Mouse (Mus musculus) olfactory bulb, adult 2 months (tissue): ENCODE measurements around the gene Faf2. TPM values are rescaled to one million over a fixed set of nuclear protein-coding genes. Genes with fewer than 3 reads are reported as not detected.

Experiments used
- H3K27ac ChIP-seq: fragments of 200-500 bp; 2 replicates; pipeline ENCODE4 v1.5.1; 2012; ENCODE audit warnings: low read depth, low read length; ENCODE audit not compliant: insufficient read depth
- H3K4me1 ChIP-seq: fragments of 200-500 bp; 2 replicates; pipeline ENCODE4 v1.6.1; 2012; ENCODE audit warnings: low read length; ENCODE audit not compliant: control insufficient read depth, insufficient read depth
- H3K4me3 ChIP-seq: fragments of 200-500 bp; 2 replicates; pipeline ENCODE4 v1.5.1; 2012; ENCODE audit warnings: mild to moderate bottlenecking, low read depth, low read length, moderate library complexity; ENCODE audit not compliant: insufficient read depth
- CTCF ChIP-seq: fragments of 200-500 bp; IDR thresholded peaks from 2 replicates; pipeline ENCODE4 v1.5.1; 2012; ENCODE audit warnings: low read depth, mild to moderate bottlenecking, low read length, moderate library complexity; ENCODE audit not compliant: insufficient read depth
- POLR2A ChIP-seq: fragments of 200-500 bp; IDR thresholded peaks from 2 replicates; pipeline ENCODE4 v1.6.1; 2012; ENCODE audit warnings: mild to moderate bottlenecking, low read depth, low read length, moderate library complexity; ENCODE audit not compliant: insufficient read depth
- WGBS: fragments of 180-500 bp; shearing (Covaris S2); methylation state at CpG from one replicate; pipeline ENCODE4 v1.1.7; 2018; 5-methylcytosine and 5-hydroxymethylcytosine counted together
- polyA plus RNA-seq: library from polyadenylated mRNA; stranded (reverse); fragments of >200 nt; gene quantifications from 2 replicates; pipeline ENCODE4 v1.2.4, GENCODE M21; 2012; ENCODE audit warnings: low replicate concordance; ENCODE audit not compliant: missing spikeins, insufficient read depth, insufficient read length

The Faf2 gene
- polyA plus RNA-seq, 1 experiment: not detected

DNA sequence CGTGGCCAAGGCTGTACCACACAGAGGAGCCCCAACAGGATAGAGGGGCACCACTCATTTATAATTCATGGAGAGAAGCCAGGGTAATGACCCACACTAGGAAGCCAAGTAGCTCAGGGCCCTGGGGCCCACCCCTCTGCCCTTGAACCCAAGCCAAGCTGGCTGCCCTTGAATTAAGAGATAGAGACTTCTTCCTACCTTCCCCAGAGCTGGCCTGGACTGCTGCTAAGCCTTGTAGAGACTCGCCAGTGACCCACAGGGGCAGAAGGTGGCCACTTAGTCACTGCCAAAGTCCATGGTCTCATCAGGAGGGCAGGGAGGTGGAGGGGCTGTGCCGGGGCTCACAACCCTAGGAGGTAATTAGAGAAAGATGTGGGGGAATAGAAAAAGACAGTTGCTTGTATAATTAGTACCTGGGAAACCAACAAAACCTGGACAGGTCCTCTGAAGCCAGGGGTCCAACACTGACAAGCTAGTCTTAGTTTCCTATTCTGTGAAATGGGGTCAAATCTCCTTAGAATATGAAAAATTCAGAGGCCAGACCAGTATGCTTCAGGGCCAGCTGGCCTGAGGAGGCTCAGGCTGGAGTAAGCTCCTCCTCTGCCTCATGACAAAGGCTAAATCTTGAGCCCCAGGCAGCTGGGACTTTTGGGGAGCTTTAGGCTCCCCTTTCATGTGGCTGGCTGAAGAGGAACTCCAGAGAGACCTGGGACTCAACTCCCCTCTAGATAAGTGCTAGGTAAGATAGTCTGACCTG is 62.7 kb downstream of the Faf2 start:
- TF ChIP-seq POLR2A (no peak), CTCF (no peak)
- Histone ChIP-seq H3K4me3 (no peak overlapping the region), H3K27ac (no peak overlapping the region), H3K4me1 (peaks cover 30% of the 10 kb centered on the region)
- 26% methylated on average over 3 of the region's 3 CpGs for WGBS

GRCm38 (mm10) chr13:54685174-54685573 is 63.6 kb downstream of the Faf2 start:
- Histone ChIP-seq H3K4me3 (no peak overlapping the region; the same call in 1 of the 2 replicates), H3K4me1 (peaks cover 30% of the 10 kb centered on the region), H3K27ac (no peak overlapping the region)
- 29% methylated on average over 2 of the region's 2 CpGs for WGBS
- no peak for TF ChIP-seq POLR2A
- TF ChIP-seq CTCF: peak; percentile 32; the same call in 1 of the 2 replicates

DNA sequence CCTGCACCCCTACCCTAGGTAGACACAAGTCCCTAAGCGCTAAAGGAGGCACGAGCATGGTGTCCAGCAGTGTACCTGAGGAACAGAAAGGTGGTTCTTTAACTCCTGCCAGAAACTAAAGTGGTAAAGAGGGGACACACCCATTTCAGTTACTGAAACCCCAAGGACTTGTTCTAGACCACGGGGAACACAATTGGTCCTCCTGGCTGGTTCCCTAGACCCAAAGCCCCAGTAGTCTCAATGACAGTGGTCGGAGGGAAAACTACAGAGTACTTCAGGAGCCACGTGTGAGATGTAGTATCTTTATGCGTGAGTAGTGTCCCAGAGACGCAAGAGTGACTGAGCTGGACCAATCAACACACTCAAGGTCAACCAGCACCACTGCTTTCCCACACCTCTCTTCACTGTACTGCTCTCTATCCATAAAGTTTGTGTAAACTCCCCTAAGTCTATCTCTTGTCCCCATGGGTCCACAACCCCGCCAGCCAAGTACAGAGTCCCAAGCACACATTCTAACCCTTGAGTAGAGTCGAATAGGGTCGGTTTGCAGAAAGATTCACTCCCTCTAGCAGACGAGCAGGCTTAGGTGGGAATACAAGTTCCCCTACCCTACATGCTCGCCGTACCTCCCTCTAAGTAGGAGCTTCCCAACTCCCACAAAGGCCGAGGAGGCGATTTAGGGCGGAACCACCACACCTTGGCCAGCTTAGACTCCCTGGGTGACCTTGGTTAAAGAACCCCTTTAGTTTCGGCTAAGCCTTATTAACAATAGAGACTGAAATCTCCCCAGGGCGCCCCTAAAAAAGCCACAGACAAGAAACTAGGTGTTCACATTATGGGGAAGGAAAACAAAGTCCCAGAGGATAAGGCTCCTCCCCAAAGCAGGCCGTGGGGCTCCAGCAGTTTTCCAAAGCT is 64.8 kb downstream of the Faf2 start:
- H3K27ac ChIP-seq: peak overlapping the region; percentile 80; the same call in 1 of the 2 replicates
- peaks cover 30% of the 10 kb centered on the region for H3K4me1 ChIP-seq
- peak overlapping the region; percentile 97 for H3K4me3 ChIP-seq
- WGBS: 3% methylated on average over 19 of the region's 19 CpGs
- TF ChIP-seq POLR2A: no peak
- TF ChIP-seq CTCF: no peak

- H3K4me1 ChIP-seq: peaks cover 32% of the 10 kb centered on the region
- under 1% methylated on average over 35 of the region's 35 CpGs for WGBS
- 0 out of 2 replicates have a peak, but pooled peaks have one; percentile 10 for TF ChIP-seq POLR2A
- TF ChIP-seq CTCF: no peak
These were observed 65.5 kb downstream of the Faf2 start for GRCm38 (mm10) chr13:54687096-54687495.

GRCm38 (mm10) chr13:54687575-54688424 is 66.2 kb downstream of the Faf2 start:
- WGBS: under 1% methylated on average over 82 of the region's 82 CpGs
- peak overlapping the region; percentile 97 for H3K4me3 ChIP-seq
- TF ChIP-seq CTCF (no peak), POLR2A (peak; percentile 53; the same call in 1 of the 2 replicates)
- H3K4me1 ChIP-seq: peaks cover 34% of the 10 kb centered on the region
- H3K27ac ChIP-seq: peak overlapping the region; percentile 96

More at GRCm38 (mm10) chr13:54687096-54687495, 65.5 kb downstream of the Faf2 start:
- Histone ChIP-seq H3K27ac (peak overlapping the region; percentile 80), H3K4me3 (peak overlapping the region; percentile 97)

GRCm38 (mm10) chr13:54690151-54690740 is 68.7 kb downstream of the Faf2 start:
- Histone ChIP-seq H3K4me3 (no peak overlapping the region), H3K27ac (no peak overlapping the region), H3K4me1 (peaks cover 21% of the 10 kb centered on the region)
- TF ChIP-seq POLR2A (no peak), CTCF (no peak)
- WGBS: 86% methylated on average over 8 of the region's 8 CpGs

- Histone ChIP-seq H3K4me3 (no peak overlapping the region), H3K4me1 (peaks cover 12% of the 10 kb centered on the region), H3K27ac (no peak overlapping the region)
- no peak for TF ChIP-seq CTCF
- no peak for TF ChIP-seq POLR2A
These were observed 70.2 kb downstream of the Faf2 start for GRCm38 (mm10) chr13:54691737-54692136.
